Mouse (Mus musculus) layer of hippocampus, adult 9-10 months (tissue): Measurements from ENCODE around the gene Gm6169.
"Not testable (repeated sequence)": the region's sequence is repeated elsewhere in the genome, so short reads cannot be mapped to it uniquely, and the experiment has no call there.

Experiments
- DNase-seq: peaks from one replicate; pipeline ENCODE4 v3.0.0; 2022; ENCODE audit warnings: low spot score

The Gm6169 gene

GRCm38 (mm10) chr13:97099187-97099852 is at the start of gene Gm6169:
Gene Gm6169 (minus strand): TSS chr13:97099237.
- DNase-seq = peak; percentile 66

GRCm38 (mm10) chr13:97145834-97146233 is 46.8 kb upstream of the Gm6169 start:
- DNase-seq = no peak

GRCm38 (mm10) chr13:97142321-97142720 is 43.3 kb upstream of the Gm6169 start:
- DNase-seq = no peak

GRCm38 (mm10) chr13:97138404-97138931 is 39.4 kb upstream of the Gm6169 start:
- DNase-seq = not testable (repeated sequence)

GRCm38 (mm10) chr13:97137466-97138400 is 38.7 kb upstream of the Gm6169 start, which contains the start of the genes Gfm2 and Nsa2:
Gene Gfm2 (plus strand): TSS chr13:97137937.
Gene Nsa2 (minus strand): TSS chr13:97137937.
- peak; percentile 90 for DNase-seq

GRCm38 (mm10) chr13:97130413-97130812 is 31.4 kb upstream of the Gm6169 start:
- DNase-seq = not testable (repeated sequence)

- not testable (repeated sequence) for DNase-seq
These were observed 30.6 kb upstream of the Gm6169 start for GRCm38 (mm10) chr13:97129654-97130053.

GRCm38 (mm10) chr13:97121341-97121740 is 22.3 kb upstream of the Gm6169 start:
- DNase-seq = no peak

GRCm38 (mm10) chr13:97109046-97109445 is 10.0 kb upstream of the Gm6169 start:
- DNase-seq = no peak

- DNase-seq = not testable (repeated sequence)
These were observed 8.7 kb upstream of the Gm6169 start for GRCm38 (mm10) chr13:97107721-97108120.

GRCm38 (mm10) chr13:97104996-97105395 is 6.0 kb upstream of the Gm6169 start:
- peak; percentile 10 for DNase-seq

- DNase-seq = no peak
These were observed 3.3 kb downstream of the Gm6169 start for GRCm38 (mm10) chr13:97095726-97096125.

- no peak for DNase-seq
These were observed 10.9 kb downstream of the Gm6169 start for GRCm38 (mm10) chr13:97088183-97088582.

GRCm38 (mm10) chr13:97087421-97087820 is 11.6 kb downstream of the Gm6169 start:
- no peak for DNase-seq

GRCm38 (mm10) chr13:97086316-97086715 is 12.7 kb downstream of the Gm6169 start:
- no peak for DNase-seq

GRCm38 (mm10) chr13:97082432-97082831 is 16.6 kb downstream of the Gm6169 start:
- no peak for DNase-seq

- DNase-seq = no peak
These were observed 18.4 kb downstream of the Gm6169 start for GRCm38 (mm10) chr13:97080615-97081014.

- DNase-seq = no peak
These were observed 18.8 kb downstream of the Gm6169 start for GRCm38 (mm10) chr13:97080201-97080600.

GRCm38 (mm10) chr13:97077556-97077955 is 21.5 kb downstream of the Gm6169 start:
- no peak for DNase-seq

GRCm38 (mm10) chr13:97073497-97073896 is 25.5 kb downstream of the Gm6169 start:
- DNase-seq = no peak

- no peak for DNase-seq
These were observed 27.3 kb downstream of the Gm6169 start for GRCm38 (mm10) chr13:97071626-97072241.
